Mouse (Mus musculus) forebrain, postnatal 0 days (tissue): ENCODE measurements at regions not wholly inside any gene's neighbourhood (a gene's known extent, or its start where the extent isn't known, plus 50 kb on each side); places are given as distances from the start of the nearest gene placed in this dataset.

Experiments
- ATAC-seq: fragments of 200-750 bp; cut with Nextera tagmentation; 2 replicates; pipeline ENCODE4 v1.8.0; 2017; ENCODE audit warnings: mild to moderate bottlenecking, moderate library complexity
- DNase-seq: peaks from one replicate; pipeline ENCODE4 v3.0.0-alpha.2; 2015
- H3K27ac ChIP-seq: fragments of 300-500 bp; sonication (generic); 2 replicates; pipeline ENCODE4 v1.5.1; 2014; ENCODE audit warnings: low read depth, mild to moderate bottlenecking, antibody characterized with exemption, low read length, moderate library complexity, mixed read lengths
- H3K27me3 ChIP-seq: fragments of 300-500 bp; sonication (generic); 2 replicates; pipeline ENCODE4 v1.6.1; 2014; ENCODE audit warnings: mild to moderate bottlenecking, low read length, mixed read lengths; ENCODE audit not compliant: insufficient read depth
- H3K36me3 ChIP-seq: fragments of 300-500 bp; sonication (generic); 2 replicates; pipeline ENCODE4 v1.6.1; 2014; ENCODE audit warnings: mild to moderate bottlenecking, moderate library complexity; ENCODE audit not compliant: insufficient read depth
- H3K4me1 ChIP-seq: fragments of 300-500 bp; sonication (generic); 2 replicates; pipeline ENCODE4 v1.6.1; 2014; ENCODE audit warnings: antibody characterized with exemption; ENCODE audit not compliant: insufficient read depth
- H3K4me2 ChIP-seq: fragments of 300-500 bp; sonication (generic); 2 replicates; pipeline ENCODE4 v1.6.1; 2014; ENCODE audit warnings: low read depth, mild to moderate bottlenecking, moderate library complexity
- H3K4me3 ChIP-seq: fragments of 300-500 bp; sonication (generic); 2 replicates; pipeline ENCODE4 v1.5.1; 2014; ENCODE audit warnings: low read depth, low read length, mixed read lengths
- H3K9ac ChIP-seq: fragments of 300-500 bp; sonication (generic); 2 replicates; pipeline ENCODE4 v1.6.1; 2014; ENCODE audit warnings: mild to moderate bottlenecking
- H3K9me3 ChIP-seq: fragments of 300-500 bp; sonication (generic); 2 replicates; pipeline ENCODE4 v1.6.1; 2016; ENCODE audit warnings: low read length
- CTCF ChIP-seq: sonication (generic); IDR thresholded peaks from 2 replicates; pipeline ENCODE4 v1.5.1; 2016; ENCODE audit warnings: antibody characterized with exemption, control low read depth, low read depth
- WGBS: fragments of 180-500 bp; shearing (Covaris S2); extraction: QIAGEN DNeasy Blood & Tissue Kit; methylation state at CpG from one replicate; pipeline ENCODE4 v1.1.7; 2014; 5-methylcytosine and 5-hydroxymethylcytosine counted together

DNA sequence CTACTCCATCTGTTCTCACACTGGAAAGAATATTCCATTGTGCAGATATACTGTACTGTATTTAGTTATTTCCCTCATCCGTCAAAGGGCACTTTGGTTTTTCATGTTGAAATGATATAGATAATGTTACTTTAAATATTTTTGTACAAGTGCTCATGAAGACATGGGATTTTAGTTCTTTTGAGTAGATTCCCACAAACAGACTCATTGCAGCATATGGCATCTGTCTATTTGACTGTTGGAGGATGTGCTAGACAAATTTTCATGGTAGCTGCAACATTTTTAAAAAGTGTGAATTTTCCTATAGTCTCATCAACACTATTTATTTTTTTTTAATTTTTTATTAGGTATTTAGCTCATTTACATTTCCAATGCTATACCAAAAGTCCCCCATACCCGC is 502.5 kb downstream of the Hdgfl1 start:
- Histone ChIP-seq H3K9ac (no peak overlapping the region), H3K27me3 (no peaks in the 10 kb centered on the region), H3K4me2 (no peak overlapping the region), H3K9me3 (no peaks in the 10 kb centered on the region), H3K36me3 (no peaks in the 10 kb centered on the region), H3K27ac (no peak overlapping the region), H3K4me1 (no peaks in the 10 kb centered on the region), H3K4me3 (no peak overlapping the region)
- ATAC-seq: no peak
- no peak for TF ChIP-seq CTCF
- DNase-seq: no peak
- WGBS: 69% methylated on average over 2 of the region's 2 CpGs

DNA sequence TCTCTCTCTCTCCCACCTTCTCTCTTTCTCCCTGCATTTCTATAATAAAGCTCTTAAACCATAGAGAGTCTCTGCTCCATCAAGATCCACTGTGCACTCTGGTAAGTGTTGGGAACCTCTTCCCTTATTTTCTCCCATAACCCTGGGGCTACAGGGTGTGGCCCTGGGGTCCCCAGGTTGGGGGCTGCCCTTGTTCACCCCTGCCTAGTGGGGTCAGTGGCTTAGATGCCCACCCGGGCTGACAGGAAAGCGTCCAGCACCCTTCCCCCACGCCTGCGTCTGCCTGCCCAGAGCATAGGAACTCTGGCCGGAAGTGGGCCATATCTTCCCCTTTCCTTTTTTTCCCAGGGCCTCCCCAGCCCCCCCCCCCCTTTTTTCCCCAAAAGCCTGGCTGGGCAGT is 534.0 kb downstream of the Hdgfl1 start:
- no peak for TF ChIP-seq CTCF
- Histone ChIP-seq H3K36me3 (no peaks in the 10 kb centered on the region), H3K4me1 (no peaks in the 10 kb centered on the region), H3K9me3 (no peaks in the 10 kb centered on the region), H3K4me2 (no peak overlapping the region), H3K4me3 (no peak overlapping the region), H3K27ac (no peak overlapping the region), H3K27me3 (no peaks in the 10 kb centered on the region), H3K9ac (no peak overlapping the region)
- DNase-seq (no peak), ATAC-seq (no peak)
- WGBS: 77% methylated on average over 5 of the region's 5 CpGs

DNA sequence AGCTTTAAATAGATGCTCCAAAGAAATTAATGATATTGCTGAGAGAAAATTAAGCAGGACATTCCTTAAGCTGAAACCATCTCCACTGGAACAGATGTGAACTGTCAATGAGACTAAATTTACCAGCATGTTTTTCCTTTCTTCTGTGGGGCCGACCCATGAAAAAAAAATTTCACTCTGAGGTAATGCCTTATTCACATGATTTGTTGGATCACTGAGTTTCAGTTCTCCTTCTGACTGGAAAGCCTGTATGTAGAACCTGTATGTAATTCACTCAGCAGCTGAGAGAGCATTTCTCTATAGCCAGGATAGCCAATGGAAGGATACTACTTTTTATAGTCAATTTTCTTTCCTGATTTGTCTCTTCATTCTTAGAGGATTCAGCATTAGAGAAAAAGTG is 535.3 kb downstream of the Hdgfl1 start:
- ATAC-seq (no peak), DNase-seq (no peak)
- H3K36me3 ChIP-seq: no peaks in the 10 kb centered on the region
- no peak for TF ChIP-seq CTCF
- H3K4me2 ChIP-seq: no peak overlapping the region
- no peaks in the 10 kb centered on the region for H3K27me3 ChIP-seq
- H3K27ac ChIP-seq: no peak overlapping the region
- H3K4me1 ChIP-seq: no peaks in the 10 kb centered on the region
- H3K9ac ChIP-seq: no peak overlapping the region
- H3K9me3 ChIP-seq: no peaks in the 10 kb centered on the region
- no peak overlapping the region for H3K4me3 ChIP-seq
- 79% methylated on average over 1 of the region's 1 CpGs for WGBS

DNA sequence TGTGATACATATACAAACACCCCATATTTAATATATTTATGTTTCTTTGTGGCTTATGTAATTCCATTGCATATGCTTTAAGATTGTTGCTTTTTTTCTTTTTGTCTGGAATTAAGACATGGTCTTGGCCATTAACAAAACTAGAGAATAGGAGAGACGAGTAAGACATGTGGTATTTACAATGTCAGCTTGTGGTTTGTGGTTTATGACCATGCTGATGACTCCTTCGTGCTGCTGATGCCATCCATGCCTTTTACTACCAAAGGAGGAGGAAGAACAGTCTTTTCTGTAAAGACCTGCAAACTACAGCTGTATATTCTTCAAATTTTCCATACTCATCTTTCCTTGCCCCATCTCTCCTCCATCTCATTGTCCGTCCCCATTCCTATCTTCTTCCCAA is 552.7 kb downstream of the Hdgfl1 start:
- Histone ChIP-seq H3K4me3 (no peak overlapping the region), H3K27me3 (no peaks in the 10 kb centered on the region), H3K4me1 (no peaks in the 10 kb centered on the region), H3K4me2 (no peak overlapping the region), H3K9me3 (no peaks in the 10 kb centered on the region), H3K36me3 (no peaks in the 10 kb centered on the region), H3K27ac (no peak overlapping the region), H3K9ac (no peak overlapping the region)
- no peak for TF ChIP-seq CTCF
- ATAC-seq: no peak
- DNase-seq: no peak
- 87% methylated on average over 3 of the region's 3 CpGs for WGBS

DNA sequence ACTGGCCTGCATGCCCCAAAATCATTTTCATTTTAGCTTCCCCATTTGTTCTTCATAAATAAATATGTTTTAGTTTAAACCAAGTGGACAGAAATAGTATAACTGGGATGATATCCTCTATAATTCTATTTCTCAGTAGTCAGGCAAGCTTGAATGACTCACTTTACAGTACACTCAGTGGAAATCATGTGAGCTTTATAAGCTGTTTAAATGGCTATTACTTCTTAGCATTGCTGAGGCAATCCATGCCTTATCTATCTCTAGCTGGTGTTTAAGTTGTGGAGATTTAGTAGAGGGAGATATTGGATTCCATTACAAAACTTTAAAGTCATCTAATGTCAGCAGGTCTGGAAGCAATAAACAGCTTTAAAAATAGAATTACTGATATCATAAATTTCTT is 553.4 kb downstream of the Hdgfl1 start:
- TF ChIP-seq CTCF: no peak
- no peak overlapping the region for H3K27ac ChIP-seq
- H3K9me3 ChIP-seq: no peaks in the 10 kb centered on the region
- ATAC-seq (no peak), DNase-seq (no peak)
- H3K4me3 ChIP-seq: no peak overlapping the region
- no peak overlapping the region for H3K9ac ChIP-seq
- no peak overlapping the region for H3K4me2 ChIP-seq
- no peaks in the 10 kb centered on the region for H3K4me1 ChIP-seq
- no peaks in the 10 kb centered on the region for H3K27me3 ChIP-seq
- H3K36me3 ChIP-seq: no peaks in the 10 kb centered on the region

DNA sequence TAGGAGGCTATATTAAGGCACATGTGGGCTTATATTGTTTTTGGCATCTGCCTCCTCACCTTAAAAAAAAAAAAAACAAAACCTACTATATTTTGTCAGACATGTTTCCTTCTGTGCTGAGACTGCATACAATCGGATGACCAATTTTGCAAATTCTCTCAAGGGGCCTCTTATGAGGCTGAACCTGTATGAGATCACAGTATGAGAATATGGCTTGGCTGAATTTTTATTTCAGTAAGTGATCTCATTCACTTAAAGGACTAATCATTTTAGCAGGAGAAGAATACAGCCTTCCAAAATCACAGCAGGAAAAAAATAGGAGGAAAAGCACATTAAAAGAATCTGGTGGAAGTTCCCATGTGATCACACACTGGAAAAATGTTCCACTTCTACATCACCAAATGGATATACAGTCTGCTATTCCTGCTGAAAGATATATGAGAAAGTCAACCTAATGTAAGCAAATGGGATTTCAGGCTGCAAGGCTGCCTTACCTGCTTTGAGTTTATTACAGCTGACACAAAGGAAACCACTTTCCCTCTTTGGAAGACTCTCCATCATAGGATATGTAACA is 564.3 kb downstream of the Hdgfl1 start:
- no peak overlapping the region for H3K4me2 ChIP-seq
- no peaks in the 10 kb centered on the region for H3K36me3 ChIP-seq
- ATAC-seq (no peak), DNase-seq (no peak)
- H3K27me3 ChIP-seq: no peaks in the 10 kb centered on the region
- H3K27ac ChIP-seq: no peak overlapping the region
- WGBS: 74% methylated on average over 1 of the region's 1 CpGs
- no peak overlapping the region for H3K4me3 ChIP-seq
- H3K9me3 ChIP-seq: no peaks in the 10 kb centered on the region
- H3K4me1 ChIP-seq: no peaks in the 10 kb centered on the region
- H3K9ac ChIP-seq: no peak overlapping the region
- TF ChIP-seq CTCF: no peak

DNA sequence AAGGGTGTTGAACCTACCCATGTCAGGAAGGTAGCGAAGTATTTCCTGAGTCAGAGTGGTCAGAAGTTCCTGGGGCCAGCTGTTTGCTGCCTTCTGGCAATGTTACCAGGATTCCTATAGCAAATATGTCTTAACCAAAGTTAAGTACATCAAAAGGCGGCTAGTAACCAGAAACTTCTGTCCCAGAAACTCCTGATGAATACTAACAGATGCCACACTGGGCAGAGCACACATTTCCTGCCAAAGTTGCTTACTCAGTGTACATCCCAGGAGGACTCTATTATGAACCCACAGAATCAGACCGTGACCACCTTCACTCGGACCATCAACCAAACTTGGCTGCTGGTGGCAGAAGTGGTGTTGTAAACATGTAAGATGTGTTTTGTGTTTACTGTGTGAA is 575.3 kb downstream of the Hdgfl1 start:
- Histone ChIP-seq H3K4me3 (no peak overlapping the region), H3K36me3 (no peaks in the 10 kb centered on the region), H3K9me3 (no peaks in the 10 kb centered on the region), H3K9ac (no peak overlapping the region), H3K27ac (no peak overlapping the region), H3K4me1 (peaks cover 7% of the 10 kb centered on the region), H3K4me2 (no peak overlapping the region), H3K27me3 (no peaks in the 10 kb centered on the region)
- WGBS: 84% methylated on average over 4 of the region's 4 CpGs
- DNase-seq: no peak
- no peak for TF ChIP-seq CTCF
- no peak for ATAC-seq

DNA sequence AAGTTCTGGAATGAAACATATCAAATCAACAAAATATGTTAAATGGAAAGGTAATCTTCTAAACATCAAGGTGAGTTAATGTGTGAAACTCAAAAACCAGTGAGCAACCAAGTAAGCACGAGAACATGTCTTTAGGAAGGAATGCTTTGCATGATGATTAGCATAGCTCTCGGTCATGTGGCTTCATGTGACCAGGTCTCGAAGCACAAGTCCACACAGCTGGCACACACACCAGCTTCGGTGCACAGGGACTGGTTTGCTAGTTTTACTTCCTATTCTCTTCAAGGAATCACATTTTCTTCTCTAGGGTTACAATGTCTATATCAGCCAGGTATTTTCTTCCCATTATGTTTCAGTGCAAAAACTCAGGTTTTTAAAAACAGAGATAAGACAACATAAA is 586.1 kb downstream of the Hdgfl1 start:
- ATAC-seq (no peak), DNase-seq (no peak)
- no peak overlapping the region for H3K4me2 ChIP-seq
- no peaks in the 10 kb centered on the region for H3K4me1 ChIP-seq
- no peaks in the 10 kb centered on the region for H3K9me3 ChIP-seq
- no peak overlapping the region for H3K9ac ChIP-seq
- no peaks in the 10 kb centered on the region for H3K36me3 ChIP-seq
- H3K27me3 ChIP-seq: no peaks in the 10 kb centered on the region
- H3K4me3 ChIP-seq: no peak overlapping the region
- H3K27ac ChIP-seq: no peak overlapping the region
- 91% methylated on average over 4 of the region's 4 CpGs for WGBS
- TF ChIP-seq CTCF: no peak
